Mouse (Mus musculus) myocyte (in vitro differentiated cells): ENCODE results near the gene Tuba1a.

Source experiments
- CEBPB ChIP-seq: IDR thresholded peaks from 2 replicates; pipeline ENCODE4 v1.6.1; 2011; ENCODE audit warnings: mild to moderate bottlenecking, moderate library complexity; ENCODE audit not compliant: poor library complexity, insufficient read depth, severe bottlenecking
- E2F4 ChIP-seq: IDR thresholded peaks from one replicate; pipeline ENCODE4 v1.6.1; 2011; ENCODE audit warnings: mild to moderate bottlenecking, control low read depth, moderate library complexity; ENCODE audit not compliant: insufficient read depth
- MAX ChIP-seq: IDR thresholded peaks from one replicate; pipeline ENCODE4 v1.6.1; 2011; ENCODE audit warnings: low read depth, mild to moderate bottlenecking, control low read depth
- MYOD1 ChIP-seq, 3 experiments: IDR thresholded peaks; one replicate each; pipeline ENCODE4 v1.6.1; 2011; ENCODE audit warnings: control low read depth in 2 of 3, low read depth in 2 of 3, mild to moderate bottlenecking in 2 of 3, moderate library complexity in 1 of 3; ENCODE audit not compliant: insufficient read length in 2 of 3, control insufficient read depth in 1 of 3
- MYOG ChIP-seq, 3 experiments: IDR thresholded peaks; one replicate each; pipeline ENCODE4 v1.6.1; 2011; ENCODE audit warnings: control low read depth in 2 of 3, low read depth in 2 of 3, mild to moderate bottlenecking in 2 of 3; ENCODE audit not compliant: insufficient read length in 2 of 3, control insufficient read depth in 1 of 3, insufficient read depth in 1 of 3
- POLR2A ChIP-seq: IDR thresholded peaks from one replicate; pipeline ENCODE4 v1.6.1; 2011; ENCODE audit warnings: low read depth, mild to moderate bottlenecking, control low read depth, moderate library complexity; ENCODE audit not compliant: insufficient read length
- POLR2AphosphoS2 ChIP-seq: IDR thresholded peaks from one replicate; pipeline ENCODE4 v1.6.1; 2011; ENCODE audit warnings: low read depth, control low read depth; ENCODE audit not compliant: insufficient read length
- REST ChIP-seq: IDR thresholded peaks from one replicate; pipeline ENCODE4 v1.6.1; 2011; ENCODE audit warnings: mild to moderate bottlenecking, control low read depth, moderate library complexity; ENCODE audit not compliant: insufficient read depth, insufficient read length
- SRF ChIP-seq: IDR thresholded peaks from one replicate; pipeline ENCODE4 v1.6.1; 2011; ENCODE audit warnings: low read depth; ENCODE audit not compliant: control insufficient read depth, insufficient read length
- TCF12 ChIP-seq: IDR thresholded peaks from one replicate; pipeline ENCODE4 v1.6.1; 2011; ENCODE audit warnings: mild to moderate bottlenecking, control low read depth; ENCODE audit not compliant: poor library complexity, insufficient read depth, severe bottlenecking
- TCF3 ChIP-seq: IDR thresholded peaks from one replicate; pipeline ENCODE4 v1.6.1; 2011; ENCODE audit warnings: low read depth, control low read depth; ENCODE audit not compliant: insufficient read length
- USF1 ChIP-seq: IDR thresholded peaks from one replicate; pipeline ENCODE4 v1.6.1; 2011; ENCODE audit warnings: low read depth, mild to moderate bottlenecking, control low read depth, moderate library complexity

DNA sequence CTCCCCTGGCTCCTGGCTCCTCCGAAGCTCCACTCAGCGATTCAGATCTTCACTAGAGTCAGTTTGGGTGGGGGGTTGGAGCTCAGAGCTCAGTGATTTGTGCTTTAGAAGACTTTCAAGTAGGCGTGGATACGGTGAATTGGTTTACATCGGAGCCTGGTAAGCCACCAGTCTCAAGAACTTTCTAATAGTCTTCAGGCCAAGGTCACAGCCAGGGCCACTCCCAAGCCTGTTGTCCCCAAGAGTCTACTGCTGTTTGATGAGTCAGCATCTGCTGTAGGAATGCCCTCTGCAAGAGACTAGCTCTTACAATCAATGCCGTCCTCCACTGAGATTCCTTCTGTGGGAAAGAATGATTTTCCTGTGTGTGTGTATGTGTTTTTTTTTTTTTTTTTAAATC, 28.6 kb upstream of the Tuba1a start:
- TF ChIP-seq MAX = no peak
- no peak for TF ChIP-seq POLR2A
- TF ChIP-seq POLR2AphosphoS2 = no peak
- no peak for TF ChIP-seq E2F4
- no peak for TF ChIP-seq MYOG (IDR thresholded peaks at IDR 0.05; ENCODE audit: control insufficient read depth in 1 of 3, insufficient read depth in 1 of 3, insufficient read length in 2 of 3, low read depth in 2 of 3)
- no peak for TF ChIP-seq CEBPB
- TF ChIP-seq USF1 = no peak
- no peak for TF ChIP-seq TCF12
- TF ChIP-seq REST = no peak
- no peak for TF ChIP-seq SRF
- no peak for TF ChIP-seq MYOD1 (IDR thresholded peaks at IDR 0.05; ENCODE audit: control insufficient read depth in 1 of 3, insufficient read length in 2 of 3, low read depth in 2 of 3)
- TF ChIP-seq TCF3 = no peak
